Mouse (Mus musculus): Measurements from ENCODE around the gene Dazap2. TPM values are rescaled to one million over a fixed set of nuclear protein-coding genes. Genes with fewer than 3 reads are reported as not detected.

Dazap2 gene
- polyA plus RNA-seq, 1 experiment from 2014 or later, result 228 TPM

- Histone ChIP-seq H3K9me3 (ENCODE audit: control insufficient read depth, low read length) (no peaks in the 10 kb centered on the region), H3K9ac (ENCODE audit: low read length) (no peak overlapping the region), H3K4me1 (replicated peaks; ENCODE audit: control insufficient read depth, insufficient read depth, low read length) (peaks cover 5% of the 10 kb centered on the region; the same call in 1 of the 2 replicates), H3K36me3 (ENCODE audit: control insufficient read depth, insufficient read depth, low read length) (no peaks in the 10 kb centered on the region), H3K27ac (ENCODE audit: low read depth, low read length) (no peak overlapping the region), H3K4me3 (ENCODE audit: low read depth, low read length) (no peak overlapping the region), H3K27me3 (ENCODE audit: control insufficient read depth, insufficient read depth, low read length) (no peaks in the 10 kb centered on the region; the same call in 1 of the 2 replicates), H3K4me2 (ENCODE audit: low read depth, low read length, severe bottlenecking) (no peak overlapping the region)
- ATAC-seq (replicated peaks; ENCODE audit: low FRiP score) (no peak), DNase-seq (ENCODE audit: low spot score) (no peak)
- 14% methylated on average over 10 of the region's 10 CpGs for WGBS
Measured at GRCm38 (mm10) chr15:100627287-100627686, 12.1 kb downstream of the Dazap2 start.

GRCm38 (mm10) chr15:100627774-100628370, 12.7 kb downstream of the Dazap2 start:
- ATAC-seq (replicated peaks; ENCODE audit: low FRiP score) (no peak), DNase-seq (ENCODE audit: low spot score) (no peak)
- H3K4me3 ChIP-seq (ENCODE audit: low read depth, low read length), result no peak overlapping the region
- H3K36me3 ChIP-seq (ENCODE audit: control insufficient read depth, insufficient read depth, low read length), result no peaks in the 10 kb centered on the region
- H3K27ac ChIP-seq (ENCODE audit: low read depth, low read length), result no peak overlapping the region
- H3K9me3 ChIP-seq (ENCODE audit: control insufficient read depth, low read length), result no peaks in the 10 kb centered on the region
- H3K4me2 ChIP-seq (ENCODE audit: low read depth, low read length, severe bottlenecking), result no peak overlapping the region
- no peak overlapping the region for H3K9ac ChIP-seq (ENCODE audit: low read length)
- under 1% methylated on average over 11 of the region's 11 CpGs for WGBS
- no peaks in the 10 kb centered on the region; the same call in 1 of the 2 replicates for H3K27me3 ChIP-seq (ENCODE audit: control insufficient read depth, insufficient read depth, low read length)
- H3K4me1 ChIP-seq (replicated peaks; ENCODE audit: control insufficient read depth, insufficient read depth, low read length), result peaks cover 5% of the 10 kb centered on the region; the same call in 1 of the 2 replicates

DNA sequence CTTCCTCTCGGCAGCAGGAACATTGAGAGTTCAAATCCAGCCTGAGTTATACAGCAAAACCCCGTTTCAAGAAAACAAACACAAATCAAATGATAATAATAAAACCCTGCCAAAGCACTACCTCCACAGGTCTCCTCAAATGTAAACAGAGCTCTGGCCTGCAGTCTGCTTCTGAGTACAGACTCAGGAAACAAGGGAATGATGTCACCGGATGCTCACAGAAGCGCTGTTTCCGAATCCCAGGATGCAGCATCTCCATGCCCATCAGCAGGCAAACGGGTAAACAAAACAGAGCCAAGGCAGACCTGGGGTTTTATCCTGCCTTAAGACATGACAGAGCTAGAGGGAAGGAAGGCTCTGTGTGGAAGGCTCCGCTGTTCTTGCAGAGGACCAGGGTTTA, 13.6 kb downstream of the Dazap2 start:
- no peaks in the 10 kb centered on the region for H3K9me3 ChIP-seq (ENCODE audit: control insufficient read depth, low read length)
- WGBS, result 55% methylated on average over 7 of the region's 7 CpGs
- H3K4me1 ChIP-seq (replicated peaks; ENCODE audit: control insufficient read depth, insufficient read depth, low read length), result peaks cover 5% of the 10 kb centered on the region; the same call in 1 of the 2 replicates
- H3K9ac ChIP-seq (ENCODE audit: low read length), result no peak overlapping the region
- no peaks in the 10 kb centered on the region; the same call in 1 of the 2 replicates for H3K27me3 ChIP-seq (ENCODE audit: control insufficient read depth, insufficient read depth, low read length)
- H3K36me3 ChIP-seq (ENCODE audit: control insufficient read depth, insufficient read depth, low read length), result no peaks in the 10 kb centered on the region
- ATAC-seq (replicated peaks; ENCODE audit: low FRiP score) (no peak), DNase-seq (ENCODE audit: low spot score) (no peak)
- no peak overlapping the region for H3K4me2 ChIP-seq (ENCODE audit: low read depth, low read length, severe bottlenecking)
- H3K27ac ChIP-seq (ENCODE audit: low read depth, low read length), result no peak overlapping the region
- H3K4me3 ChIP-seq (ENCODE audit: low read depth, low read length), result no peak overlapping the region

DNA sequence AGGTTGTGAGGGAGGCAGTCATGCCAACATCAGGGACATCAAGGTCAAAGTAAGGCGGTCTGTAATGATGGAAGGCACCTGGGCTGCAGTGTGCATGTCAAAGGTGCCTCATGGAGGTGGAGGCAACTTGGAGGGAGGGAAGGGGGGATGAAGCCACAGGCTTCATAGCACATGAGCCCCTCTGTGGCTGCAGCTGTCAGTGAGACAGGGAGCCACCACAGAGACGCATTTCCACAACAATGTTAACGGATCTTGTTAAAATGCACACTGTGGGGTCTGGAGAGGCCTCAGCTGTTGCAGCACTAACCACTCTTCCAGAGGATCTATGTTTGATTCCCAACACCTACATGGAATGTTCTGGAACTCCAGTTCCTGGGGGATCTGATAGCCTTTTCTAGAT, 15.0 kb downstream of the Dazap2 start:
- Histone ChIP-seq H3K4me3 (ENCODE audit: low read depth, low read length) (no peak overlapping the region), H3K9me3 (ENCODE audit: control insufficient read depth, low read length) (no peaks in the 10 kb centered on the region), H3K27ac (ENCODE audit: low read depth, low read length) (no peak overlapping the region), H3K36me3 (ENCODE audit: control insufficient read depth, insufficient read depth, low read length) (no peaks in the 10 kb centered on the region), H3K4me2 (ENCODE audit: low read depth, low read length, severe bottlenecking) (no peak overlapping the region), H3K9ac (ENCODE audit: low read length) (no peak overlapping the region), H3K4me1 (replicated peaks; ENCODE audit: control insufficient read depth, insufficient read depth, low read length) (peaks cover 5% of the 10 kb centered on the region; the same call in 1 of the 2 replicates), H3K27me3 (ENCODE audit: control insufficient read depth, insufficient read depth, low read length) (peaks cover 9% of the 10 kb centered on the region)
- ATAC-seq (replicated peaks; ENCODE audit: low FRiP score) (no peak), DNase-seq (ENCODE audit: low spot score) (no peak)
- WGBS, result 55% methylated on average over 3 of the region's 3 CpGs

- ATAC-seq (replicated peaks; ENCODE audit: low FRiP score) (no peak), DNase-seq (ENCODE audit: low spot score) (no peak)
- Histone ChIP-seq H3K27ac (ENCODE audit: low read depth, low read length) (no peak overlapping the region), H3K9me3 (ENCODE audit: control insufficient read depth, low read length) (no peaks in the 10 kb centered on the region), H3K4me3 (ENCODE audit: low read depth, low read length) (no peak overlapping the region), H3K9ac (ENCODE audit: low read length) (no peak overlapping the region), H3K36me3 (ENCODE audit: control insufficient read depth, insufficient read depth, low read length) (no peaks in the 10 kb centered on the region), H3K4me1 (replicated peaks; ENCODE audit: control insufficient read depth, insufficient read depth, low read length) (peaks cover 10% of the 10 kb centered on the region; the same call in 1 of the 2 replicates), H3K4me2 (ENCODE audit: low read depth, low read length, severe bottlenecking) (no peak overlapping the region), H3K27me3 (ENCODE audit: control insufficient read depth, insufficient read depth, low read length) (peaks cover 24% of the 10 kb centered on the region)
- WGBS, result 88% methylated on average over 12 of the region's 12 CpGs
Measured at GRCm38 (mm10) chr15:100631454-100632170, 16.5 kb downstream of the Dazap2 start.

- no peak overlapping the region for H3K9ac ChIP-seq (ENCODE audit: low read length)
- no peak overlapping the region for H3K27ac ChIP-seq (ENCODE audit: low read depth, low read length)
- DNase-seq (ENCODE audit: low spot score) (no peak), ATAC-seq (replicated peaks; ENCODE audit: low FRiP score) (no peak)
- no peaks in the 10 kb centered on the region for H3K9me3 ChIP-seq (ENCODE audit: control insufficient read depth, low read length)
- H3K27me3 ChIP-seq (ENCODE audit: control insufficient read depth, insufficient read depth, low read length), result peaks cover 31% of the 10 kb centered on the region
- H3K4me2 ChIP-seq (ENCODE audit: low read depth, low read length, severe bottlenecking), result no peak overlapping the region
- WGBS, result 86% methylated on average over 5 of the region's 5 CpGs
- no peak overlapping the region for H3K4me3 ChIP-seq (ENCODE audit: low read depth, low read length)
- no peaks in the 10 kb centered on the region for H3K36me3 ChIP-seq (ENCODE audit: control insufficient read depth, insufficient read depth, low read length)
- peaks cover 15% of the 10 kb centered on the region; the same call in 1 of the 2 replicates for H3K4me1 ChIP-seq (replicated peaks; ENCODE audit: control insufficient read depth, insufficient read depth, low read length)
Measured at GRCm38 (mm10) chr15:100632323-100632722, 17.2 kb downstream of the Dazap2 start.

DNA sequence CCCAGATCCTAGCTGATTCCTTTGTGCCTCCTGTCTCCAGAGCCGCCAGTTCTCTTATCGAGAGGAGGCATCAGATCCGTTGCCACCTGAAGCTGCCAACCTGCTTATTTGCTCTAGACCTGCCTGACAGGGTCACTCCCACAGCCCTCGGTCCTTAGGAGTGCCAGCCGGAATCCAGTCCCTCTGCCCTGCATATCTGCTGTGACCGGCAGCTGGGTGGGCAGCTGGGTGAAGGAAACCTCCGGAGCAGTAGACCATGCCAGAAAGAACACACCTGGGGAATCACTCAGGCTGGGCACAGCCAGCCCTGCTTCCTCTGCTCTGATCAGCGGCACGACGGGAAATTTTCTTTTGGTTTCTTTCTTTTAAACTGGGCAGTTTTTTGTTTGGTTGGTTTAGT, 18.2 kb downstream of the Dazap2 start:
- Histone ChIP-seq H3K27me3 (ENCODE audit: control insufficient read depth, insufficient read depth, low read length) (peaks cover 39% of the 10 kb centered on the region), H3K27ac (ENCODE audit: low read depth, low read length) (no peak overlapping the region), H3K4me3 (ENCODE audit: low read depth, low read length) (no peak overlapping the region), H3K9ac (ENCODE audit: low read length) (no peak overlapping the region), H3K9me3 (ENCODE audit: control insufficient read depth, low read length) (no peaks in the 10 kb centered on the region), H3K4me1 (replicated peaks; ENCODE audit: control insufficient read depth, insufficient read depth, low read length) (peaks cover 10% of the 10 kb centered on the region; the same call in 1 of the 2 replicates), H3K36me3 (ENCODE audit: control insufficient read depth, insufficient read depth, low read length) (no peaks in the 10 kb centered on the region), H3K4me2 (ENCODE audit: low read depth, low read length, severe bottlenecking) (no peak overlapping the region)
- WGBS, result 85% methylated on average over 10 of the region's 10 CpGs
- no peak for ATAC-seq (replicated peaks; ENCODE audit: low FRiP score)
- DNase-seq (ENCODE audit: low spot score), result no peak

- H3K27me3 ChIP-seq (ENCODE audit: control insufficient read depth, insufficient read depth, low read length), result peaks cover 44% of the 10 kb centered on the region
- ATAC-seq (replicated peaks; ENCODE audit: low FRiP score) (no peak), DNase-seq (ENCODE audit: low spot score) (no peak)
- WGBS, result 8% methylated on average over 9 of the region's 9 CpGs
- no peak overlapping the region for H3K27ac ChIP-seq (ENCODE audit: low read depth, low read length)
- H3K36me3 ChIP-seq (ENCODE audit: control insufficient read depth, insufficient read depth, low read length), result no peaks in the 10 kb centered on the region
- H3K4me3 ChIP-seq (ENCODE audit: low read depth, low read length), result no peak overlapping the region
- H3K9ac ChIP-seq (ENCODE audit: low read length), result no peak overlapping the region
- H3K4me1 ChIP-seq (replicated peaks; ENCODE audit: control insufficient read depth, insufficient read depth, low read length), result peaks cover 10% of the 10 kb centered on the region; the same call in 1 of the 2 replicates
- no peak overlapping the region for H3K4me2 ChIP-seq (ENCODE audit: low read depth, low read length, severe bottlenecking)
- no peaks in the 10 kb centered on the region for H3K9me3 ChIP-seq (ENCODE audit: control insufficient read depth, low read length)
Measured at GRCm38 (mm10) chr15:100635239-100635638, 20.1 kb downstream of the Dazap2 start.
